Mouse (Mus musculus) gastrocnemius, postnatal 14 days (tissue): ENCODE measurements around the gene Zmynd8. TPM values are rescaled to one million over a fixed set of nuclear protein-coding genes. Genes with fewer than 3 reads are reported as not detected.

Experiments used
- DNase-seq: peaks from one replicate; pipeline ENCODE4 v3.0.0; 2021; ENCODE audit warnings: mixed read lengths
- intact Hi-C: fragments of 180-260 bp; cut with DNase I; formaldehyde crosslinking; loops from one replicate; pipeline ENCODE4 v1.15.1; 2025; ENCODE audit warnings: low total_unique reads
- microRNA-seq, 2 experiments: library from miRNA; unstranded; fragments of <30 nt; microRNA quantifications; one replicate each; pipeline ENCODE4 v1.2.0; 2021
- total RNA-seq, 2 experiments: library from RNA; stranded (reverse); gene quantifications; 2 replicates each; pipeline ENCODE4 v1.2.3; 2021

The Zmynd8 gene
- total RNA-seq, 2 experiments from 2014 or later = 20.7 to 22.0 TPM

GRCm38 (mm10) chr2:165736297-165736696 is 162.5 kb downstream of the Zmynd8 start:
- intact Hi-C loops = no loop called here

More at GRCm38 (mm10) chr2:165736297-165736696, 162.5 kb downstream of the Zmynd8 start:
- no peak for DNase-seq

Small RNAs within 50 kb of the gene (microRNA-seq; reads per million reads assigned to microRNA genes)
- gene Gm22692 = 0 reads per million in 2 experiments

Other genes with a start within 250 kb of the Zmynd8 start
- 10 to 100 TPM; 11.1 to 13.9 TPM for gene Ncoa3, start 93.6 kb upstream of the Zmynd8 start, total RNA-seq